Mouse (Mus musculus) ES-Bruce4 (cell line): ENCODE measurements around the gene Klhl35.

Source experiments
- CTCF ChIP-seq: IDR thresholded peaks from one replicate; pipeline ENCODE4 v1.8.1; 2011; ENCODE audit warnings: low read depth, low read length
- EP300 ChIP-seq: IDR thresholded peaks from 2 replicates; pipeline ENCODE4 v1.6.1; 2011; ENCODE audit warnings: low read depth, low read length; ENCODE audit not compliant: insufficient read depth
- POLR2A ChIP-seq: IDR thresholded peaks from one replicate; pipeline ENCODE4 v1.8.1; 2011; ENCODE audit warnings: low read length; ENCODE audit not compliant: insufficient read depth

DNA sequence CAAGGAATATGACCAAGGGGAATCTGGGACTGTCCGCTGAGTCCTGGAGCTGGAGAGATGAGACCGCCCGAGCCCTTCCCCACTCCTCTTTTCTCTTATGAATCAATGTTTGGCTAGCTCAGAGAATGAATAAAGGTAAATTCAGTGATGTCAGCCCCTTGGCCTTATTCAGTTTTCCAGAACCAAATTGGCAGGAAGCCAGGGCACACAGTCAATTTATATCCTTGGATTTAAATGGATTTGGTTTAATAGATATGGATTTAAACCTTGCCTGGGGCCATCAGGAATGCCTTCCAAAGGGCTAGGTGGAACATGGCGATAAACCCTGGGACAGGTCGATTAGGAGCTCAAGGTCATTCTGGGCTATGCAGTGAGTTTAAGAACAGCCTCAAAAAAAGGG is 23.9 kb downstream of the Klhl35 start:
- TF ChIP-seq POLR2A = no peak
- TF ChIP-seq CTCF = no peak
- no peak for TF ChIP-seq EP300
